Mouse (Mus musculus): ENCODE measurements around the gene Spaar. TPM values are rescaled to one million over a fixed set of nuclear protein-coding genes. Genes with fewer than 3 reads are reported as not detected.

Gene Spaar
- total and polyA plus RNA-seq, 3 experiments, result not detected

DNA sequence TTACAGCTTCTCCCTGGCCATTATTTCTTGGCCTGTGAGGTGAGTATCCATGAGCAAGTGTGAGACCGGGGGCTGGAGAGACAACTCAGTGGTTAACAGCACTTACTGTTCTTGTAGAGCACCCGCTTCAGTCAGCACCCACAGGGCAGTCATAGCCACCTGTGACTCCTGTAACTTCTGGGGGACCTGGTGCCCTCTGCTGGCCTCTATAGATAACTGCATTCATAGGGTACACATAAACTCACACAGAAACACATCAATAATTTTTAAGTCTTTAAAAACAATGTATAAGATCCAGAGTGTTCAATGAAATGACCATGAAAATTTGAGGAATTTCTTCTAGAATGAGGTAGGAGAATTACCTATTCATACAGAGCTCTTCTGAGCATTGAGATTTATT lies 39.5 kb downstream of the Spaar start:
- Histone ChIP-seq H3K4me3 (ENCODE audit: control insufficient read depth in 1 of 2, insufficient read depth in 1 of 2, low read depth in 2 of 2, low read length in 2 of 2) (no peak overlapping the region), H3K9me3 (replicated peaks; ENCODE audit: insufficient read depth, low read length) (no peaks in the 10 kb centered on the region), H3K27ac (ENCODE audit: control insufficient read depth, low read depth, low read length) (no peak overlapping the region), H3K9ac (ENCODE audit: control insufficient read depth, low read depth, low read length, poor library complexity, severe bottlenecking) (no peak overlapping the region), H3K4me1 (ENCODE audit: control insufficient read depth in 1 of 2, insufficient read depth in 2 of 2, low read length in 2 of 2) (no peaks in the 10 kb centered on the region), H3K79me2 (ENCODE audit: control insufficient read depth, insufficient read depth, low read length, poor library complexity) (no peaks in the 10 kb centered on the region), H3K27me3 (ENCODE audit: control insufficient read depth in 1 of 2, insufficient read depth in 2 of 2, low read length in 2 of 2) (peaks cover 0 to 7% of the 10 kb centered on the region in 2 experiments; a peak in 3 of 4 replicates), H3K36me3 (ENCODE audit: control insufficient read depth in 1 of 2, insufficient read depth in 2 of 2, low read length in 2 of 2) (no peaks in the 10 kb centered on the region)
- DNase-seq (ENCODE audit: low read depth, low spot score), result no peak
- TF ChIP-seq UBTF (IDR thresholded peaks at IDR 0.05; ENCODE audit: borderline replicate concordance, insufficient read depth, low read depth, low read length) (no peak), CTCF (IDR thresholded peaks at IDR 0.05 in 2 of 3, conservative IDR thresholded peaks at IDR 0.05 in 1 of 3; ENCODE audit: control insufficient read depth in 1 of 3, insufficient read depth in 1 of 3, low read depth in 2 of 3, low read length in 3 of 3, poor library complexity in 1 of 3, severe bottlenecking in 1 of 3) (peak; percentile 20 to 21 (median 21); a peak in 1 of 6 replicates)

DNA sequence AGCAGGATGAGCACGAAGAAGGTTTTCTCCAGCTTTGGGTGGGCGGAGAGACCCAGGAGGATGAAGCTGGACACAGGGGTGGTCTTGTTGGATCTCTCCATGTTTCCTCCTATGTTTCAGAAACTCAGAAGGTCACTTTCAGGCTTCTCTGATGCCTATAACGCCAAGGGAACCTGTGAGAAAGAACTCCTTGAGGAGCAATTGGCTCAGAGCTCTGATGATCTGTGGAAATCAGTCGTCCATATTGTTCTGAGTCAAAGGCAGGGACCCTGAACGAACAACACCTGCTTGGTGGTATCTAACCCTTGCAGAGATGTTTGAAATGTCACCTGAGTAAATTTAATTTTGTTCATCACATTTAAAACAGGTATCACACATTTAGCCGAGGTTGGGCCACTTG lies 41.1 kb downstream of the Spaar start, which contains the start of gene Olfr159:
Gene Olfr159 (minus strand): TSS at position 101 of the 400 bp plus-strand sequence.
- Histone ChIP-seq H3K27me3 (ENCODE audit: control insufficient read depth in 1 of 2, insufficient read depth in 2 of 2, low read length in 2 of 2) (peaks cover 4 to 8% of the 10 kb centered on the region in 2 experiments), H3K36me3 (ENCODE audit: control insufficient read depth in 1 of 2, insufficient read depth in 2 of 2, low read length in 2 of 2) (no peaks in the 10 kb centered on the region), H3K27ac (ENCODE audit: control insufficient read depth, low read depth, low read length) (no peak within 1 kb of the TSS), H3K9ac (ENCODE audit: control insufficient read depth, low read depth, low read length, poor library complexity, severe bottlenecking) (no peak within 1 kb of the TSS), H3K79me2 (ENCODE audit: control insufficient read depth, insufficient read depth, low read length, poor library complexity) (no peaks in the 10 kb centered on the region), H3K9me3 (replicated peaks; ENCODE audit: insufficient read depth, low read length) (no peaks in the 10 kb centered on the region), H3K4me1 (ENCODE audit: control insufficient read depth in 1 of 2, insufficient read depth in 2 of 2, low read length in 2 of 2) (no peaks in the 10 kb centered on the region), H3K4me3 (ENCODE audit: control insufficient read depth in 1 of 2, insufficient read depth in 1 of 2, low read depth in 2 of 2, low read length in 2 of 2) (no peak within 1 kb of the TSS)
- no peak for TF ChIP-seq ELF1 (IDR thresholded peaks at IDR 0.05; ENCODE audit: low read depth, low read length)
- TF ChIP-seq GABPA (IDR thresholded peaks at IDR 0.05; ENCODE audit: low read depth, low read length), result no peak
- TF ChIP-seq TBP (IDR thresholded peaks at IDR 0.05; ENCODE audit: low read depth, low read length), result no peak
- DNase-seq (ENCODE audit: low read depth, low spot score), result no peak

DNA sequence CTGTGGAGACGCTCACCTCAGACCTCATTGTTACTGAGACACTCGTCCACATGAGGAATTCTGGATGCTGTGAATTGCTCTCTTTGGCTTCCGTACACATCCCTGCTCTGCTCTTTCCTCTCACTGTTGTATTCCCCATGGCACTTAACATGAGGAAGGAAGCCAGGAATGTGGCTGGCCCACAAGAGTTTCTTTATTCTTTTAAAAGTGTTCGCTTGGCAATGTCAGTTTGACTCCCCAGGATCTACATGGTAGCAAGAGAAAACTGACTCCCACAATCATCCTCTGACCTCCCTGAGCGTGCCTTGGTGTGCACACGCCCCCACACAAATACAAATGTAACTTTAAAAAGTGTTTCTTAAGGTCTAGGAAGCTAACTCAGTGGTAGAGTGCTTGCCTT lies 41.8 kb downstream of the Spaar start:
- Histone ChIP-seq H3K9ac (ENCODE audit: control insufficient read depth, low read depth, low read length, poor library complexity, severe bottlenecking) (no peak overlapping the region), H3K27me3 (ENCODE audit: control insufficient read depth in 1 of 2, insufficient read depth in 2 of 2, low read length in 2 of 2) (peaks cover 5 to 8% of the 10 kb centered on the region in 2 experiments), H3K9me3 (replicated peaks; ENCODE audit: insufficient read depth, low read length) (no peaks in the 10 kb centered on the region), H3K4me1 (ENCODE audit: control insufficient read depth in 1 of 2, insufficient read depth in 2 of 2, low read length in 2 of 2) (no peaks in the 10 kb centered on the region), H3K79me2 (ENCODE audit: control insufficient read depth, insufficient read depth, low read length, poor library complexity) (no peaks in the 10 kb centered on the region), H3K27ac (ENCODE audit: control insufficient read depth, low read depth, low read length) (no peak overlapping the region), H3K36me3 (ENCODE audit: control insufficient read depth in 1 of 2, insufficient read depth in 2 of 2, low read length in 2 of 2) (no peaks in the 10 kb centered on the region), H3K4me3 (ENCODE audit: control insufficient read depth in 1 of 2, insufficient read depth in 1 of 2, low read depth in 2 of 2, low read length in 2 of 2) (no peak overlapping the region)
- no peak for TF ChIP-seq TAL1 (IDR thresholded peaks at IDR 0.05; ENCODE audit: low read length)
- TF ChIP-seq TBP (IDR thresholded peaks at IDR 0.05; ENCODE audit: low read depth, low read length), result no peak
- no peak for TF ChIP-seq RCOR1 (IDR thresholded peaks at IDR 0.05; ENCODE audit: low read depth, low read length)
- no peak for TF ChIP-seq HCFC1 (IDR thresholded peaks at IDR 0.05; ENCODE audit: low read depth, low read length)
- TF ChIP-seq MYC (IDR thresholded peaks at IDR 0.05; ENCODE audit: low read depth, low read length), result no peak
- no peak for TF ChIP-seq ZMIZ1 (IDR thresholded peaks at IDR 0.05; ENCODE audit: low read depth, low read length)
- TF ChIP-seq CHD2 (IDR thresholded peaks at IDR 0.05; ENCODE audit: low read length), result no peak
- no peak for TF ChIP-seq TCF12 (IDR thresholded peaks at IDR 0.05; ENCODE audit: low read depth, low read length)
- no peak for TF ChIP-seq UBTF (IDR thresholded peaks at IDR 0.05; ENCODE audit: borderline replicate concordance, insufficient read depth, low read depth, low read length)
- TF ChIP-seq MYB (IDR thresholded peaks at IDR 0.05; ENCODE audit: low read depth, low read length), result no peak
- no peak for DNase-seq (ENCODE audit: low read depth, low spot score)
